Mouse (Mus musculus) bone marrow macrophage, adult 2 months (primary cell): ENCODE results near the gene Smyd1. TPM values are rescaled to one million over a fixed set of nuclear protein-coding genes. Genes with fewer than 3 reads are reported as not detected.

Experiments
- H3K27ac ChIP-seq: 2 replicates; pipeline ENCODE4 v1.5.1; 2012; ENCODE audit warnings: low read depth, low read length; ENCODE audit not compliant: insufficient read depth
- H3K4me1 ChIP-seq: 2 replicates; pipeline ENCODE4 v1.6.1; 2012; ENCODE audit warnings: low read length; ENCODE audit not compliant: control insufficient read depth, insufficient read depth
- H3K4me3 ChIP-seq: 2 replicates; pipeline ENCODE4 v1.5.1; 2012; ENCODE audit warnings: mild to moderate bottlenecking, low read length, moderate library complexity; ENCODE audit not compliant: insufficient read depth
- CTCF ChIP-seq: IDR thresholded peaks from 2 replicates; pipeline ENCODE4 v1.5.1; 2012; ENCODE audit warnings: low read depth, mild to moderate bottlenecking, low read length, moderate library complexity
- POLR2A ChIP-seq: IDR thresholded peaks from 2 replicates; pipeline ENCODE4 v1.6.1; 2012; ENCODE audit warnings: mild to moderate bottlenecking, low read depth, low read length, borderline replicate concordance
- polyA plus RNA-seq: library from polyadenylated mRNA; stranded (reverse); fragments of >200 nt; gene quantifications from 2 replicates; pipeline ENCODE4 v1.2.4, GENCODE M21; 2012; ENCODE audit not compliant: missing spikeins, insufficient read depth, insufficient read length

The Smyd1 gene
- polyA plus RNA-seq, 1 experiment, result not detected

- Histone ChIP-seq H3K4me1 (0 out of 2 replicates have a peak, but pooled peaks cover 4% of the 10 kb centered on the region), H3K27ac (no peak overlapping the region), H3K4me3 (no peak overlapping the region)
- TF ChIP-seq POLR2A (no peak), CTCF (no peak)
Measured at GRCm38 (mm10) chr6:71242811-71243210, 79.2 kb downstream of the Smyd1 start.

DNA sequence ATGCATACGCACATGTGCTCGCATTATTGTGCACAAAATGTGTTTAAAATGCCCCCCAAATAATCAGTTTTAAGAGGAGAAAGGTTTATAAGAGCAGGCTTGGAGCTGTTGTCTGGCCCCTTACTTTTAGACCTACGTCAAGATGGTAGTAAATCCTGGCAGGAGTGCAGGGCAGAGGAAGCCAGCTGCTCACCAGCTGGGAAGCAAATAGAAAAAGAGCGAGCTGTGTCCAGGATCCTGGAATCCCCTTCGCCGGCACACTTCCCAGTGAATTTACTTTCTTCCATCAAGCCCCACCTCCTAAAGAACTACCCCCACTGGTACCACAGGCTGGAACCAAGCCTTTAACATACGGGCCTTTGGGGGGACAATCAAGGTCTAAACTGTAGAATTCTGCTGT lies 81.2 kb downstream of the Smyd1 start:
- Histone ChIP-seq H3K4me3 (no peak overlapping the region), H3K27ac (no peak overlapping the region), H3K4me1 (0 out of 2 replicates have a peak, but pooled peaks cover 4% of the 10 kb centered on the region)
- TF ChIP-seq CTCF (no peak), POLR2A (no peak)

DNA sequence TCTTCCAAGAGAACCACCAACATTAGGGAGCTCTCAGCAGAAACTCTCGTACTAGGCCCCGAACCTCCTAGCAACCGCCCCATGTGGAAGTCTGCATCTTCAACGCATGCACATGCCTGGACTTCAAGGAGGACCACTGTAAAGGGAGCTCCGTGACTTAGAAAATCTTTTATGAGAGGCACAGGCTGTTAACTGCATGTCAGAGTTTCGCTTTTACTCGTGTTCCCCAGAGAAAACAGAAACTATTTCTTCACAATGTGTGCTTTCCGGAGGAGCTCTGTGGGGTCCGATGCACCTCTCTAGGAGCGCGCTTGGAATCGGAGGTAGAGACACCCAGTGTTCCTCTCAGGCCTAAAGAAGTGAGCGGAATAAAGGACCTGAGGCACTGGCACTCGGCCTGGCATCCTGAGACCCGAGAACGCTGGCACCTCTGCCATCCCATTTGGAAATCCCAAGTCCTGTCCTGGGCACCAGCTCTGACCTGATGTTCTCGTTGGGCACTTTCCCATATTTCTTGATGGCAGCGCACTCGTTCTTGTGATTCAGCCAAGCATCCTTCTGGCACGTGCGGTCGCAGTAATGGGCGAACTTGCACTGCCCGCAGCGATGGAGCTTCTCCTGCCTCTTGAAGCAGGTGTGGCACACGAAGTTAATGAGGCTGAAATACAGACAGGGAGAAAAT lies 82.8 kb downstream of the Smyd1 start:
- no peak overlapping the region for H3K27ac ChIP-seq
- TF ChIP-seq CTCF, result no peak
- no peak for TF ChIP-seq POLR2A
- no peak overlapping the region for H3K4me3 ChIP-seq
- H3K4me1 ChIP-seq, result peaks cover 6% of the 10 kb centered on the region

GRCm38 (mm10) chr6:71237031-71237431 lies 85.0 kb downstream of the Smyd1 start:
- Histone ChIP-seq H3K27ac (no peak overlapping the region), H3K4me1 (peaks cover 13% of the 10 kb centered on the region), H3K4me3 (no peak overlapping the region)
- no peak for TF ChIP-seq CTCF
- TF ChIP-seq POLR2A, result no peak

DNA sequence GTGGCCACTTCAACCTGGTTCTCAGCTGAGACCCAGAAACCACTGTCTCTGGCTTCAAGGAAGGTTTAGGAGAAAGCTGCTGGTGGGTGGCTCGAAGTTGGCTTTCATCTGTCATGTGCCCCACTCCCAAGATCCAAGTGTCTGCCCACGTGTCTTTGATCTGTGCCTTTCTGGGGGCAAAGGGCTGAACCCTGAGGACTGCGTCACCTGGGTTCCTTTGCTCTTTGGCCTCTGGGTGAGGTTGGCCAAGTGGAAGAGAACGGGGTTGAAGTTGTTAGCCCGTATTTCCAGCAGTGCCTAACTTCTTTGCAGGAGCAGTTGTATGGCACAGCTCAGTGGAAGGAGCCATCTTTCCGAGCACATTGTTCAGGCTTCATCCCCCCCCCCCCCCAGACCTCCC lies 85.5 kb downstream of the Smyd1 start:
- peaks cover 13% of the 10 kb centered on the region for H3K4me1 ChIP-seq
- TF ChIP-seq POLR2A (no peak), CTCF (no peak)
- H3K4me3 ChIP-seq, result no peak overlapping the region
- H3K27ac ChIP-seq, result no peak overlapping the region

- Histone ChIP-seq H3K4me1 (peaks cover 13% of the 10 kb centered on the region), H3K27ac (no peak overlapping the region), H3K4me3 (no peak overlapping the region)
- no peak for TF ChIP-seq CTCF
Measured at GRCm38 (mm10) chr6:71235944-71236343, 86.1 kb downstream of the Smyd1 start.

DNA sequence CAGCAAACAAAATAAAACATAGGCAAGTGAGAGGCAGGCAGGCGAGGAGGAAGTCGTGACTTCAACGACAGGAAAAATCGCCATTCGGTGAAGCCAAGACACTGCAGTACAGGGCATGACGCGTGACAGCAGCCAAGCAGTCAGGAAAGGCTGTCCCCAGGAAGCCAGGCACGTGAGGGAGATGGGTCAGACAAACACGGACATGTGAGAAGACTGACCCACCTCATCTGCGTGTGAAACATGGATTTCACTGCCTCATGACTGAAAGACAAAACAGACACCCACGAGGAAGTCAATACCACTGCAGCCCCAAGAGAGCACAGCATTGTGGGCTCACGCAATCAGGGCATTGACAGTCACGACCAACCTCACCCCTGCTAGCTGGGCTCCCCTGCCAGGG lies 86.9 kb downstream of the Smyd1 start:
- TF ChIP-seq POLR2A (no peak), CTCF (no peak)
- H3K27ac ChIP-seq, result no peak overlapping the region

GRCm38 (mm10) chr6:71227157-71227770 lies 94.8 kb downstream of the Smyd1 start:
- TF ChIP-seq POLR2A (no peak), CTCF (no peak)
- no peak overlapping the region for H3K4me3 ChIP-seq
- no peak overlapping the region for H3K27ac ChIP-seq
- peaks cover 21% of the 10 kb centered on the region for H3K4me1 ChIP-seq

More for the DNA sequence above, 86.9 kb downstream of the Smyd1 start:
- Histone ChIP-seq H3K4me1 (peaks cover 13% of the 10 kb centered on the region), H3K4me3 (no peak overlapping the region)

DNA sequence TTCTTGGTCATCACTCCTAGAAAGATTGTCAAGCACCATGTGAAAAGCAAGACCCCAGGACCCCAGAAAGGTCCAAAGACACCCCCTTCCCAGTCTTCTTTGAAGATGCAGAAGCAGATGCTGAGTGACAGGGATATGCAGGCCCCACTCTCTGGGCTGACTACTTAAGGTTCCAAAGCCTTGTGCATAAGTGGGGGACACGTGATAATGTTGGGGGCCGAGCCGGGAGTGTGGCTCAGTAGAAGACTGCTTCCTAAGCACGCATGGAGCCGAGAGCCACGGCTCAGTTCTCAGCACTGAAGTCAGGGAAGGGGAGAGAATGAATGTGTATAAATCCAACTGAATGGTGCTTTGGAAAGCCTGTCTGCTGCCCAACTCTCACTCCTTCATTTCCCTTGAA lies 95.5 kb downstream of the Smyd1 start:
- peaks cover 21% of the 10 kb centered on the region for H3K4me1 ChIP-seq
- no peak overlapping the region for H3K4me3 ChIP-seq
- H3K27ac ChIP-seq, result no peak overlapping the region
- TF ChIP-seq POLR2A, result no peak
- no peak for TF ChIP-seq CTCF

DNA sequence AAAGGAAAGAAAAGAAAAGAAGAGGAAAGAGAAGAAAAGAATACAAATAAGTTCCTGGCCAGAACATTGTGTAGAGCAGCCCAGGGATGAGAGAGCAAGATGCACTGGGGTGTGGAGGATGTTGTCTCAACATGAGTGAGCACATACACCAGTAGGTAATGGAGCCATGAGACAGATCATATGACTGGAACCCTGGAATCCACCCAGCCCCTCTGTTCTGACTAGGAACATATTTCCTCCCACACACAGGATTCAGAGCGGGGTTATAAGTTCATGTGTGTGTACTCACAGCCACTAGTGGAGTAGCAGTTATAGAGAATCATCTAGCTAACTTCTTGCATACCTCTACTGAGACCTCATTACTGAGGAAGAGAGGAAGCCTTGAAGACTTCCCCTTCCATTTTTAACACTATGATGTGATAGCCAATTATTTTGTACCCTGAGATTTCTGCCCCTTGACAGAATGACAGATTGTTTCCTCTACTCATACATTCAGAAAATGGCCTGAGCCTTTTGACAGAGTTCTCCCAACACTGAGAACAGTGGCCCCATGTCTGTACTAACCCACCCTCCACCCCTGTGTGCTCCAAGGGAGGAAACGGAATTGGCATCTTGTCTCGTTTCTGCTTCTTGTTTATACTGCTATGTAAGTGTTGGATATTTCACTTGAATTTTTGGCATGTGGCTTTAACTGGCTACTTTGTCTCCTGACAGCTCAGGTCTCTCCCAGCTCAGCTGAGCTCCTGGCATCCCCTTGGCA lies 97.7 kb downstream of the Smyd1 start:
- peaks cover 21% of the 10 kb centered on the region for H3K4me1 ChIP-seq
- TF ChIP-seq POLR2A (no peak), CTCF (no peak)
- H3K4me3 ChIP-seq, result no peak overlapping the region
- no peak overlapping the region for H3K27ac ChIP-seq
